In genomic region chr10:86727548-86727980, GRCm38 (mm10) we compare ENCODE assay signal across 8 mouse cellular contexts. TPM values are rescaled to one million over a fixed set of nuclear protein-coding genes. Genes with fewer than 3 reads are reported as not detected.
DNase-seq lines count a peak whose midpoint lies in the region; ATAC-seq and TF ChIP-seq lines count a peak whose summit lies in the region.
"Had no signal": no experiment of that assay in that cellular context is flagged by ENCODE, and none has a peak within 500 bp of the region (broad histone marks: within the 10 kb centered on the region; RNA-seq: fewer than 3 reads in every experiment).

No protein-coding gene starts in this region.

- TF ChIP-seq CTCF in liver, postnatal 0 days (IDR thresholded peaks at IDR 0.05; ENCODE audit: low read depth), result no peak

- no peaks in the 10 kb centered on the region for H3K36me3 ChIP-seq in embryonic facial prominence, embryonic 10.5 days (replicated peaks)
- H3K36me3 ChIP-seq in heart, embryonic 11.5 days (ENCODE audit: control insufficient read depth, insufficient read depth, low read length), result no peaks in the 10 kb centered on the region
- H3K36me3 ChIP-seq in kidney, embryonic 14.5 days (ENCODE audit: control insufficient read depth, insufficient read depth, low read length), result no peaks in the 10 kb centered on the region
- no peaks in the 10 kb centered on the region for H3K36me3 ChIP-seq in liver, postnatal 0 days (replicated peaks; ENCODE audit: insufficient read depth, low read length)

- H3K9ac ChIP-seq in heart, embryonic 11.5 days (ENCODE audit: low read depth, low read length), result peak overlapping the region; percentile 54
- peak overlapping the region; percentile 42; the same call in 1 of the 2 replicates for H3K9ac ChIP-seq in kidney, embryonic 14.5 days (ENCODE audit: low read depth, low read length)
- no peak overlapping the region for H3K9ac ChIP-seq in liver, postnatal 0 days (replicated peaks)

- peak overlapping the region; percentile 79 for H3K27ac ChIP-seq in embryonic facial prominence, embryonic 10.5 days (replicated peaks)
- H3K27ac ChIP-seq in heart, embryonic 11.5 days (ENCODE audit: low read depth, low read length), result 0 out of 2 replicates have a peak overlapping the region, but pooled peaks have one; percentile 35
- no peak overlapping the region for H3K27ac ChIP-seq in kidney, embryonic 14.5 days (ENCODE audit: low read depth, low read length)
- H3K27ac ChIP-seq in liver, postnatal 0 days (ENCODE audit: low read depth), result peak overlapping the region; percentile 71

- 4% methylated on average over 12 of the region's 12 CpGs for WGBS in embryonic facial prominence, embryonic 10.5 days
- 2% methylated on average over 12 of the region's 12 CpGs for WGBS in heart, embryonic 11.5 days (ENCODE audit: insufficient replicate concordance)
- under 1% methylated on average over 12 of the region's 12 CpGs for WGBS in kidney, embryonic 14.5 days
- WGBS in liver, postnatal 0 days (ENCODE audit: insufficient replicate concordance), result 6% methylated on average over 12 of the region's 12 CpGs

- peak; percentile 62; the same call in 1 of the 2 replicates for ATAC-seq in heart, embryonic 11.5 days (replicated peaks; ENCODE audit: insufficient number of reproducible peaks, low FRiP score, low TSS enrichment)
- peak; percentile 89 for ATAC-seq in kidney, embryonic 14.5 days (ENCODE audit: low FRiP score, low TSS enrichment)
- peak; percentile 80 for ATAC-seq in liver, postnatal 0 days

- peaks cover 14% of the 10 kb centered on the region for H3K4me1 ChIP-seq in embryonic facial prominence, embryonic 10.5 days
- peaks cover 6% of the 10 kb centered on the region for H3K4me1 ChIP-seq in heart, embryonic 11.5 days (ENCODE audit: control insufficient read depth, insufficient read depth, low read length)
- peaks cover 7% of the 10 kb centered on the region; the same call in 1 of the 2 replicates for H3K4me1 ChIP-seq in kidney, embryonic 14.5 days (ENCODE audit: control insufficient read depth, insufficient read depth, low read length)
- H3K4me1 ChIP-seq in liver, postnatal 0 days (ENCODE audit: insufficient read depth), result peaks cover 10% of the 10 kb centered on the region

- peak; percentile 31 for DNase-seq in WW6 (ENCODE audit: low read depth, low spot score)
- peak; percentile 65 for DNase-seq in embryonic facial prominence, embryonic 10.5 days (ENCODE audit: low spot score)
- DNase-seq in liver, postnatal 0 days, result peak; percentile 68
- DNase-seq in neural tube, embryonic 10.5 days (ENCODE audit: extremely low spot score, low spot score), result peak; percentile 49
- peak; percentile 84 to 92 for DNase-seq in thymus, adult 18-20 months

- peak overlapping the region; percentile 60 for H3K4me2 ChIP-seq in heart, embryonic 11.5 days
- H3K4me2 ChIP-seq in kidney, embryonic 14.5 days (replicated peaks; ENCODE audit: low read depth, low read length), result peak overlapping the region; percentile 52
- peak overlapping the region; percentile 62 for H3K4me2 ChIP-seq in liver, postnatal 0 days (ENCODE audit: low read depth, low read length)

- H3K4me3 ChIP-seq in embryonic facial prominence, embryonic 10.5 days, result peak overlapping the region; percentile 50
- peak overlapping the region; percentile 23 for H3K4me3 ChIP-seq in heart, embryonic 11.5 days (ENCODE audit: low read depth, low read length)
- peak overlapping the region; percentile 30; the same call in 1 of the 2 replicates for H3K4me3 ChIP-seq in kidney, embryonic 14.5 days (ENCODE audit: low read length)
- peak overlapping the region; percentile 17 for H3K4me3 ChIP-seq in liver, postnatal 0 days (ENCODE audit: low read depth, low read length)

- H3K27me3 ChIP-seq in embryonic facial prominence, embryonic 10.5 days (replicated peaks; ENCODE audit: low read depth, poor library complexity, severe bottlenecking), result 0 out of 2 replicates have a peak, but pooled peaks cover 3% of the 10 kb centered on the region
- H3K27me3 ChIP-seq in heart, embryonic 11.5 days (ENCODE audit: control insufficient read depth, insufficient read depth, low read length), result no peaks in the 10 kb centered on the region
- no peaks in the 10 kb centered on the region for H3K27me3 ChIP-seq in kidney, embryonic 14.5 days (ENCODE audit: control insufficient read depth, insufficient read depth, low read length)
- no peaks in the 10 kb centered on the region for H3K27me3 ChIP-seq in liver, postnatal 0 days (ENCODE audit: insufficient read depth, low read length)

- no peaks in the 10 kb centered on the region for H3K9me3 ChIP-seq in embryonic facial prominence, embryonic 10.5 days
- H3K9me3 ChIP-seq in heart, embryonic 11.5 days (replicated peaks; ENCODE audit: control insufficient read depth, low read length), result no peaks in the 10 kb centered on the region
- no peaks in the 10 kb centered on the region for H3K9me3 ChIP-seq in kidney, embryonic 14.5 days (ENCODE audit: control insufficient read depth, low read length)
- no peaks in the 10 kb centered on the region for H3K9me3 ChIP-seq in liver, postnatal 0 days (ENCODE audit: low read length)

- no peak for TF ChIP-seq EP300 in liver, postnatal 0 days (IDR thresholded peaks at IDR 0.05; ENCODE audit: low read depth)

RNA-seq across cellular contexts. Expression of gene Ttc41, which starts 22.0 kb away (rescaled TPM):
- 2.2 and 2.9 TPM in 2 replicates for polyA plus RNA-seq in embryonic facial prominence, embryonic 10.5 days (2016; fragmentation: Nextera tagmentation; extraction: Ambion mirVana)
- polyA plus RNA-seq in heart, embryonic 11.5 days (2014; fragmentation: Nextera tagmentation; extraction: Ambion mirVana), result 1.6 and 2.7 TPM in 2 replicates
- 1.2 and 1.5 TPM in 2 replicates for polyA plus RNA-seq in kidney, embryonic 14.5 days (2014; fragmentation: Nextera tagmentation; extraction: Ambion mirVana)
- 0.30 and 0.35 TPM in 2 replicates for polyA plus RNA-seq in liver, postnatal 0 days (2015; fragmentation: Nextera tagmentation; extraction: Ambion mirVana)

RNA-seq across cellular contexts. Expression of gene Hsp90b1, which starts 22.3 kb away (rescaled TPM):
- polyA plus RNA-seq in embryonic facial prominence, embryonic 10.5 days (2016; fragmentation: Nextera tagmentation; extraction: Ambion mirVana), result 594 and 621 TPM in 2 replicates
- 488 and 548 TPM in 2 replicates for polyA plus RNA-seq in heart, embryonic 11.5 days (2014; fragmentation: Nextera tagmentation; extraction: Ambion mirVana)
- polyA plus RNA-seq in kidney, embryonic 14.5 days (2014; fragmentation: Nextera tagmentation; extraction: Ambion mirVana), result 476 and 591 TPM in 2 replicates
- 228 and 252 TPM in 2 replicates for polyA plus RNA-seq in liver, postnatal 0 days (2015; fragmentation: Nextera tagmentation; extraction: Ambion mirVana)

RNA-seq across cellular contexts. Expression of gene Gm49358, which starts 36.2 kb away (rescaled TPM):
- polyA plus RNA-seq in embryonic facial prominence, embryonic 10.5 days (2016; fragmentation: Nextera tagmentation; extraction: Ambion mirVana), result not detected in 2 replicates
- not detected in 2 replicates for polyA plus RNA-seq in heart, embryonic 11.5 days (2014; fragmentation: Nextera tagmentation; extraction: Ambion mirVana)
- polyA plus RNA-seq in kidney, embryonic 14.5 days (2014; fragmentation: Nextera tagmentation; extraction: Ambion mirVana), result 0.22 and 0.31 TPM in 2 replicates
- not detected in 2 replicates for polyA plus RNA-seq in liver, postnatal 0 days (2015; fragmentation: Nextera tagmentation; extraction: Ambion mirVana)
- polyA plus RNA-seq: large intestine, adult 2 months had no signal

RNA-seq across cellular contexts. Expression of gene Nt5dc3, which starts 51.2 kb away (rescaled TPM):
- 0.75 and 0.85 TPM in 2 replicates for polyA plus RNA-seq in embryonic facial prominence, embryonic 10.5 days (2016; fragmentation: Nextera tagmentation; extraction: Ambion mirVana)
- 1.8 and 2.1 TPM in 2 replicates for polyA plus RNA-seq in heart, embryonic 11.5 days (2014; fragmentation: Nextera tagmentation; extraction: Ambion mirVana)
- polyA plus RNA-seq in kidney, embryonic 14.5 days (2014; fragmentation: Nextera tagmentation; extraction: Ambion mirVana), result 1.5 and 2.6 TPM in 2 replicates
- polyA plus RNA-seq in liver, postnatal 0 days (2015; fragmentation: Nextera tagmentation; extraction: Ambion mirVana), result 0.40 and 0.51 TPM in 2 replicates

Comparison
In these comparisons a context has a peak if more than half of its experiments do, and no peak if none do; other contexts are left out.
1. DNase-seq: peak in every context shown above with its lines; median percentile 88 in thymus, adult 18-20 months; 68 in liver, postnatal 0 days; 65 in embryonic facial prominence, embryonic 10.5 days; 49 in neural tube, embryonic 10.5 days; 31 in WW6.